Mouse (Mus musculus) monocyte, adult 2 months (primary cell): ENCODE data around the gene Chtf18.
"Not testable (repeated sequence)": the region's sequence is repeated elsewhere in the genome, so short reads cannot be mapped to it uniquely, and the experiment has no call there.

Experiments
- DNase-seq, 2 experiments: peaks; one replicate each; pipeline ENCODE4 v3.0.0; 2022; ENCODE audit warnings: low spot score in 2 of 2, low read depth in 1 of 2

Gene Chtf18

GRCm38 (mm10) chr17:25727265-25728008 lies at the start of gene Chtf18, which contains the start of gene Rpusd1:
TSS of gene Chtf18 (minus strand) at chr17:25727419.
TSS of gene Rpusd1 (plus strand) at chr17:25727670.
- peak; percentile 98 to 99 for DNase-seq

- DNase-seq: no peak
Observed at GRCm38 (mm10) chr17:25775318-25776062, 48.3 kb upstream of the Chtf18 start.

- DNase-seq: peak; percentile 90 to 96
Observed at GRCm38 (mm10) chr17:25773549-25774120, 46.4 kb upstream of the Chtf18 start, which contains the start of gene Narfl. TSS of gene Narfl (plus strand) at chr17:25773776.

- no peak for DNase-seq
Observed at GRCm38 (mm10) chr17:25769331-25769730, 42.1 kb upstream of the Chtf18 start.

- no peak for DNase-seq
Observed at GRCm38 (mm10) chr17:25765886-25766285, 38.7 kb upstream of the Chtf18 start.

GRCm38 (mm10) chr17:25762591-25762990 lies 35.4 kb upstream of the Chtf18 start:
- DNase-seq: no peak

- no peak for DNase-seq
Observed at GRCm38 (mm10) chr17:25761561-25761970, 34.3 kb upstream of the Chtf18 start.

GRCm38 (mm10) chr17:25760148-25760547 lies 32.9 kb upstream of the Chtf18 start:
- no peak for DNase-seq

- no peak for DNase-seq
Observed at GRCm38 (mm10) chr17:25757691-25758090, 30.5 kb upstream of the Chtf18 start.

- DNase-seq: no peak
Observed at GRCm38 (mm10) chr17:25756378-25757242, 29.4 kb upstream of the Chtf18 start.

GRCm38 (mm10) chr17:25755627-25756377 lies 28.6 kb upstream of the Chtf18 start:
- DNase-seq: no peak

GRCm38 (mm10) chr17:25755086-25755485 lies 27.9 kb upstream of the Chtf18 start:
- no peak for DNase-seq

- no peak for DNase-seq
Observed at GRCm38 (mm10) chr17:25754241-25754640, 27.0 kb upstream of the Chtf18 start, which contains the start of gene Msln. TSS of gene Msln (minus strand) at chr17:25754378.

- no peak for DNase-seq
Observed at GRCm38 (mm10) chr17:25751446-25751845, 24.2 kb upstream of the Chtf18 start.

GRCm38 (mm10) chr17:25749314-25749713 lies 22.1 kb upstream of the Chtf18 start:
- no peak for DNase-seq

GRCm38 (mm10) chr17:25748238-25748637 lies 21.0 kb upstream of the Chtf18 start:
- no peak for DNase-seq

GRCm38 (mm10) chr17:25744311-25744710 lies 17.1 kb upstream of the Chtf18 start:
- DNase-seq: no peak

- DNase-seq: no peak
Observed at GRCm38 (mm10) chr17:25743831-25744230, 16.6 kb upstream of the Chtf18 start.

GRCm38 (mm10) chr17:25741471-25741870 lies 14.3 kb upstream of the Chtf18 start:
- DNase-seq: not testable (repeated sequence)

GRCm38 (mm10) chr17:25738861-25739260 lies 11.6 kb upstream of the Chtf18 start:
- no peak for DNase-seq
